Mouse (Mus musculus): Measurements from ENCODE around the gene Rfng. TPM values are rescaled to one million over a fixed set of nuclear protein-coding genes. Genes with fewer than 3 reads are reported as not detected.

The Rfng gene
- polyA plus RNA-seq, 1 experiment from 2014 or later, result 87.0 TPM

DNA sequence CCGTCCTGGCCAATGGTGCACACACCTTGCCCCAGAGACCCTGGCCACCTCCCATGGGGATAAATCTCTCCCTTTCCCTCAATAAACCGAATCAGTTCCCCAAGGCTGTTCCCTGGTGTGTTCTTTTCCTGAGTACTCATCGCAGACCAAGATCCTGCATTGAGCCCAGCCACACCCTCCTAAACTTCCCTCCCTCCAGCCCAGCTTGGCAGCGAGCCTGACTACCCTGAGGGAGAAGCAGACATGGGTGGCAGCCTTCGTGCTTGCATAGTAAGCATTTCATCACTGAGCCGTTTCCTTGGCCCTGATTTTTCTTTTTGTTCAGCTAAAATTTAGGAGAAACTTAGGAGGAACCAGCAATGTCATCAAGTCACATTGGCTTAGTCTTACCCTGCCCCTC lies 50.5 kb downstream of the Rfng start:
- WGBS, result 55% methylated on average over 6 of the region's 6 CpGs

DNA sequence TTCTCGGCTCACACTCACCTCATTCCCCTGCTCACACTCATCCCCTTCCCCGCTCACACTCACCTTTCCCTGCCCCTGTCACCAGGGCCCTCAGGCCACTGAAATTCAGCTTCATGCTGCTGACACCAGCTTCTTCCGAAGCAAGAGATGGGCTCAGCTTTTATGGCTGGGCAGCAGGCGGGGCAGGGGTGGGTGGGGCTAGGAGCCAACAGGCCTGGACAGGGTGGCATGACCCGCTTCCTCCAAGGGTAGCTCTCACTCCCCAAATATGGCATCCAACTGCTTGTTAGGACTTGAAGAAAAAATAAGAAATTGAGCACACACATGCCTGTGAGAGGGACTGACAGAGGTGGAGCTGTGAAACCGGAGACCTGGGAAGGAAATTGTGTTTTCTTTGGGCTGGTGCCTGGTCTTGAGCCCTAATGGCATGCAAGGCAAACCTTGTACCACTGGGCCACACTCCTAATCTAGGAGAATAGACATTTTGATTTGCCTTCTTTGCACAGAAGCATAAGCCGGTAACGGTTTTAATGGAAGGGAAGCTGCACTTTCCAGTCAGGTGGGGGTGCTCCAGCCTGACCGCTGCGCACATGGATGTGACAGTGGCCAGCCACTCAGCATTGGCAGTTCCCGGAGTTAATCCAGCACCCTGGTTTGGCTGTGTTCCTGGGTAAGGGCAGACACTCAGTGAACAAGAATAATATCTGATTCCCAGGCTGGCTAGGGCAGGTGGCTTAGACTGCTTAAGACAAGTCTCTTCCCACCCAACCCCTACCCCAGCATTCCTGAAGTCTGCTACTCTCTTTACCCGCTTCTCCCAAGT lies 51.9 kb downstream of the Rfng start, which contains the start of gene Cbr2:
Cbr2 (minus strand) TSS at position 257 of the 823 bp plus-strand sequence.
- Histone ChIP-seq H3K4me1 (replicated peaks; ENCODE audit: control insufficient read depth, insufficient read depth, low read length) (no peaks in the 10 kb centered on the region), H3K27me3 (ENCODE audit: control insufficient read depth, insufficient read depth, low read length) (no peaks in the 10 kb centered on the region), H3K9ac (no peak within 1 kb of the TSS), H3K4me3 (replicated peaks; ENCODE audit: low read length) (no peak within 1 kb of the TSS), H3K36me3 (replicated peaks; ENCODE audit: control insufficient read depth, insufficient read depth) (no peaks in the 10 kb centered on the region), H3K4me2 (replicated peaks) (no peak within 1 kb of the TSS), H3K27ac (no peak within 1 kb of the TSS), H3K9me3 (ENCODE audit: control insufficient read depth, low read length) (no peaks in the 10 kb centered on the region)
- 86% methylated on average over 12 of the region's 12 CpGs for WGBS
- ATAC-seq (ENCODE audit: low FRiP score) (no peak), DNase-seq (ENCODE audit: low spot score) (no peak)

More for the DNA sequence above, 50.5 kb downstream of the Rfng start:
- no peak overlapping the region for H3K4me3 ChIP-seq (replicated peaks; ENCODE audit: low read length)
- no peaks in the 10 kb centered on the region for H3K27me3 ChIP-seq (ENCODE audit: control insufficient read depth, insufficient read depth, low read length)
- H3K4me2 ChIP-seq (replicated peaks), result no peak overlapping the region
- no peak overlapping the region for H3K9ac ChIP-seq
- DNase-seq (ENCODE audit: low spot score) (no peak), ATAC-seq (ENCODE audit: low FRiP score) (no peak)
- no peaks in the 10 kb centered on the region for H3K4me1 ChIP-seq (replicated peaks; ENCODE audit: control insufficient read depth, insufficient read depth, low read length)
- H3K9me3 ChIP-seq (ENCODE audit: control insufficient read depth, low read length), result no peaks in the 10 kb centered on the region
- no peaks in the 10 kb centered on the region for H3K36me3 ChIP-seq (replicated peaks; ENCODE audit: control insufficient read depth, insufficient read depth)
- H3K27ac ChIP-seq, result no peak overlapping the region

DNA sequence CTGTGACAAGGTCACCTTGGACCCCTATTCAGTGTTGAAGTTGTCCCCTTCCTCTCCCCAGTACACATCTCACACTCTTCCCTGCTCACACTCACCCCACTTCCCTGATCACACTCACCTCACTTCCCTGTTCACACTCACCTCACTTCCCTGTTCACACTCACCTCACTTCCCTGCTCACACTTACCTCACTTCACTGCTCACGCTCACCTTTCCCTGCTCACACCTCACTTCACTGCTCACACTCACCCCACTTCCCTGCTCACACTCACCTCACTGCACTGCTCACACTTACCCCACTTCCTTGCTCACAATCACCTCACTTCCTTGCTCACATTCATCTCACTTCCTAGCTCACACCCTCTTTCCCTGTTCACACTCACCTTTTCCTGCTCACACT lies 52.6 kb downstream of the Rfng start:
- WGBS, result 88% methylated on average over 1 of the region's 1 CpGs
- DNase-seq (ENCODE audit: low spot score) (no peak), ATAC-seq (ENCODE audit: low FRiP score) (no peak)
- H3K36me3 ChIP-seq (replicated peaks; ENCODE audit: control insufficient read depth, insufficient read depth), result no peaks in the 10 kb centered on the region
- H3K4me3 ChIP-seq (replicated peaks; ENCODE audit: low read length), result no peak overlapping the region
- no peak overlapping the region for H3K9ac ChIP-seq
- H3K9me3 ChIP-seq (ENCODE audit: control insufficient read depth, low read length), result no peaks in the 10 kb centered on the region
- H3K27me3 ChIP-seq (ENCODE audit: control insufficient read depth, insufficient read depth, low read length), result no peaks in the 10 kb centered on the region
- H3K4me1 ChIP-seq (replicated peaks; ENCODE audit: control insufficient read depth, insufficient read depth, low read length), result peaks cover 5% of the 10 kb centered on the region
- H3K4me2 ChIP-seq (replicated peaks), result no peak overlapping the region
- H3K27ac ChIP-seq, result no peak overlapping the region

Other genes starting within 250 kb of the Rfng start
- 248 and 261 TPM in 2 replicates for gene Mcrip1, start 234.5 kb downstream of the Rfng start, polyA plus RNA-seq (2014; fragmentation: Nextera tagmentation; extraction: Ambion mirVana)
- gene Ppp1r27, start 233.1 kb downstream of the Rfng start, polyA plus RNA-seq (2014; fragmentation: Nextera tagmentation; extraction: Ambion mirVana), result 0.29 TPM in 1 of 2 replicates, not detected in the other
- 295 and 326 TPM in 2 replicates for gene P4hb, start 211.0 kb downstream of the Rfng start, polyA plus RNA-seq (2014; fragmentation: Nextera tagmentation; extraction: Ambion mirVana)
- 435 and 490 TPM in 2 replicates for gene Arhgdia, start 202.6 kb downstream of the Rfng start, polyA plus RNA-seq (2014; fragmentation: Nextera tagmentation; extraction: Ambion mirVana)
- gene Alyref, start 185.8 kb downstream of the Rfng start, polyA plus RNA-seq (2014; fragmentation: Nextera tagmentation; extraction: Ambion mirVana), result 237 and 252 TPM in 2 replicates
- 227 and 229 TPM in 2 replicates for gene Anapc11, start 185.8 kb downstream of the Rfng start, polyA plus RNA-seq (2014; fragmentation: Nextera tagmentation; extraction: Ambion mirVana)
- 0.83 and 1.5 TPM in 2 replicates for gene Npb, start 175.7 kb downstream of the Rfng start, polyA plus RNA-seq (2014; fragmentation: Nextera tagmentation; extraction: Ambion mirVana)
- gene Pcyt2, start 166.3 kb downstream of the Rfng start, polyA plus RNA-seq (2014; fragmentation: Nextera tagmentation; extraction: Ambion mirVana), result 173 and 181 TPM in 2 replicates
- 35.5 and 37.0 TPM in 2 replicates for gene Sirt7, start 159.0 kb downstream of the Rfng start, polyA plus RNA-seq (2014; fragmentation: Nextera tagmentation; extraction: Ambion mirVana)
- 35.4 and 37.8 TPM in 2 replicates for gene Mafg, start 150.6 kb downstream of the Rfng start, polyA plus RNA-seq (2014; fragmentation: Nextera tagmentation; extraction: Ambion mirVana)
- gene Pycr1, start 140.4 kb downstream of the Rfng start, polyA plus RNA-seq (2014; fragmentation: Nextera tagmentation; extraction: Ambion mirVana), result 16.8 and 17.9 TPM in 2 replicates
- gene Myadml2, start 136.0 kb downstream of the Rfng start, polyA plus RNA-seq (2014; fragmentation: Nextera tagmentation; extraction: Ambion mirVana), result 1.1 and 1.4 TPM in 2 replicates
- 2.2 and 3.5 TPM in 2 replicates for gene Notum, start 123.0 kb downstream of the Rfng start, polyA plus RNA-seq (2014; fragmentation: Nextera tagmentation; extraction: Ambion mirVana)
- 123 and 136 TPM in 2 replicates for gene Aspscr1, start 111.2 kb downstream of the Rfng start, polyA plus RNA-seq (2014; fragmentation: Nextera tagmentation; extraction: Ambion mirVana)
- 95.7 and 106 TPM in 2 replicates for gene Cenpx, start 70.5 kb downstream of the Rfng start, polyA plus RNA-seq (2014; fragmentation: Nextera tagmentation; extraction: Ambion mirVana)
- gene Lrrc45, start 70.3 kb downstream of the Rfng start, polyA plus RNA-seq (2014; fragmentation: Nextera tagmentation; extraction: Ambion mirVana), result 52.7 and 56.5 TPM in 2 replicates
- gene Rac3, start 62.7 kb downstream of the Rfng start, polyA plus RNA-seq (2014; fragmentation: Nextera tagmentation; extraction: Ambion mirVana), result 124 and 134 TPM in 2 replicates
- 9.0 and 13.7 TPM in 2 replicates for gene Dcxr, start 56.9 kb downstream of the Rfng start, polyA plus RNA-seq (2014; fragmentation: Nextera tagmentation; extraction: Ambion mirVana)
- gene Cbr2, start 52.1 kb downstream of the Rfng start, polyA plus RNA-seq (2014; fragmentation: Nextera tagmentation; extraction: Ambion mirVana), result 0.64 and 0.90 TPM in 2 replicates
- 1.8 and 2.2 TPM in 2 replicates for gene Hmga1b, start 21.4 kb downstream of the Rfng start, polyA plus RNA-seq (2014; fragmentation: Nextera tagmentation; extraction: Ambion mirVana)
- gene Gps1, start 65 bp upstream of the Rfng start, polyA plus RNA-seq (2014; fragmentation: Nextera tagmentation; extraction: Ambion mirVana), result 288 and 307 TPM in 2 replicates
- 43.8 and 43.9 TPM in 2 replicates for gene Dus1l, start 12.2 kb upstream of the Rfng start, polyA plus RNA-seq (2014; fragmentation: Nextera tagmentation; extraction: Ambion mirVana)
- 119 and 135 TPM in 2 replicates for gene Fasn, start 40.3 kb upstream of the Rfng start, polyA plus RNA-seq (2014; fragmentation: Nextera tagmentation; extraction: Ambion mirVana)
- 5.0 and 5.2 TPM in 2 replicates for gene Ccdc57, start 148.7 kb upstream of the Rfng start, polyA plus RNA-seq (2014; fragmentation: Nextera tagmentation; extraction: Ambion mirVana)
- 4.2 and 4.4 TPM in 2 replicates for gene Slc16a3, start 164.3 kb upstream of the Rfng start, polyA plus RNA-seq (2014; fragmentation: Nextera tagmentation; extraction: Ambion mirVana)
- gene Csnk1d, start 207.1 kb upstream of the Rfng start, polyA plus RNA-seq (2014; fragmentation: Nextera tagmentation; extraction: Ambion mirVana), result 73.3 and 77.4 TPM in 2 replicates